Mouse (Mus musculus) small intestine, adult 2 months (tissue): ENCODE results near the gene Prkcb.
A peak's percentile ranks its signal among the peaks of the same experiment; 100 is the strongest.

ENCODE experiments used
- CTCF ChIP-seq: fragments of 200-500 bp; IDR thresholded peaks from 2 replicates; pipeline ENCODE4 v1.5.1; 2012; ENCODE audit warnings: low read depth, mild to moderate bottlenecking, control low read depth, inconsistent platforms, low read length, moderate library complexity, mixed read lengths; ENCODE audit not compliant: insufficient replicate concordance, insufficient read length; ENCODE audit errors: extremely low read depth
- POLR2A ChIP-seq: fragments of 200-500 bp; IDR thresholded peaks from 2 replicates; pipeline ENCODE4 v1.6.1; 2012; ENCODE audit warnings: low read depth, mild to moderate bottlenecking, control low read depth, inconsistent platforms, low read length, moderate library complexity

DNA sequence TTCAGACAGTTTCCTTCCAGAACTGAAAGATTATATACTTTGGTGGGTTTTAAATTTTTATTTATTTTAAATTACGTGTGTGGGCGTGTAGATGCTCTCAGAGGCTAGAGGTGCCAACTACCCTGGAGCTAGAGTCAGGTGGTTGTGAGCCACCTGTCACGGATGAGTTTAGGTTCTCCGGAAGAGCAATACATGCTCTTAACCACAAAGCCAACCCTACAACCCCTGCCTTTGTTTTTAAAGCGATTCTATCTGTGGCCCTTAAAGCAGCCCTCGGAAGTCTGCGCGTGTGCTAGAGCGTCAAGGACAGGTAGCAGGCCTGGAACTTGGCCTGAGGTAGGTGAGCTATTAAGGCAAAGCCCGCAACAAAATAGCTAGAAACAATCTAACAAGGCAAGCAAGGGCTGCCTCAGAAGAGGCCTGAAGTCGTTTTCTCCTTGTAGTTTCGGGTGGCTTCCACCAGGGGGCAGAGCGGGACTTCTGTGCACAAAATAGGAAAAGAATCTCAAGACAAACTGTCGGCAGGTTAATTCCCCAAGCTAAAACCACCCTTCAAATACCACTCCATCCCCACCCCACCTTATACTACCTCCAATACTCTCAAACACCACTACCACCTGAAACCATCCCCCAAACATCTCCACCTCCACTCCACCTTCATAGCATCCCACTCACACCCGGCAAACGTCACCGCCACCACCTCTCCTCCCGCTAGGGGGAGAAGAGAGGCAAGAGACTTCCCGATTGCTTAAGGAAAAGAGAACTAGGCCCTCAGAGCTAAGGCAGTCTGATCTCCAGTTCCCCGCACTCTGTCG, 37.1 kb upstream of the Prkcb start:
- TF ChIP-seq CTCF (peak; percentile 90; the same call in 1 of the 2 replicates), POLR2A (no peak)
